Mouse (Mus musculus) frontal cortex, postnatal 25 days (tissue): Measurements from ENCODE around the gene 1810013L24Rik.
"Not testable (repeated sequence)": the region's sequence is repeated elsewhere in the genome, so short reads cannot be mapped to it uniquely, and the experiment has no call there.

Experiments used
- DNase-seq, 2 experiments: peaks; one replicate each; pipeline ENCODE4 v3.0.0; 2022; ENCODE audit warnings: low spot score in 2 of 2

1810013L24Rik gene

DNA sequence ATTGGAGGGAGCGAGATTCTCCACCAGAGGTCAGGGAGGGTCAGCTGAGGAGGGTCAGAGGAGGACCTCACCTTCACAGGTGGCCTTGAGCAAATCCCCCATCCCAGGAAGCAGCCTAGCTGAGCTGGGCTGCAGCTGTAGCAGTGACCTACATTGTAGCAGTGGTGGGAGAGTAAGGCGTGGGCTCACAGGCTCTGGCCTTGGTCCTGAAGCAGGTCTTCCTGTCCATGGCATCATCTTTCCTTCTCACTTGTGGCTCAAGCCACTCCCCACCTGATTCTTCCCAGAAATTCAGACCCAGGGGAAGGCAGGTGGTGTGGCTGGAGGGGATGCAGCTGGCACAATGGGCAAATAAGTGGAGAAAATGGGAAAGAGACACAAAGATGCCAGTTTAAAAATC is 76.2 kb downstream of the 1810013L24Rik start:
- DNase-seq = not testable (repeated sequence)
